Mouse (Mus musculus) heart, postnatal 14 days (tissue): Measurements from ENCODE around the gene Bcl9l. TPM values are rescaled to one million over a fixed set of nuclear protein-coding genes. Genes with fewer than 3 reads are reported as not detected.

Source experiments
- DNase-seq, 2 experiments: peaks; one replicate each; pipeline ENCODE4 v3.0.0; 2021 to 2022
- intact Hi-C: fragments of 180-260 bp; cut with DNase I; formaldehyde crosslinking; loops from one replicate; pipeline ENCODE4 v1.15.1; 2025
- total RNA-seq, 2 experiments: library from RNA; stranded (reverse); gene quantifications; 2 replicates each; pipeline ENCODE4 v1.2.3; 2021

Bcl9l gene
- total RNA-seq, 2 experiments from 2014 or later = 57.9 to 64.9 TPM

DNA sequence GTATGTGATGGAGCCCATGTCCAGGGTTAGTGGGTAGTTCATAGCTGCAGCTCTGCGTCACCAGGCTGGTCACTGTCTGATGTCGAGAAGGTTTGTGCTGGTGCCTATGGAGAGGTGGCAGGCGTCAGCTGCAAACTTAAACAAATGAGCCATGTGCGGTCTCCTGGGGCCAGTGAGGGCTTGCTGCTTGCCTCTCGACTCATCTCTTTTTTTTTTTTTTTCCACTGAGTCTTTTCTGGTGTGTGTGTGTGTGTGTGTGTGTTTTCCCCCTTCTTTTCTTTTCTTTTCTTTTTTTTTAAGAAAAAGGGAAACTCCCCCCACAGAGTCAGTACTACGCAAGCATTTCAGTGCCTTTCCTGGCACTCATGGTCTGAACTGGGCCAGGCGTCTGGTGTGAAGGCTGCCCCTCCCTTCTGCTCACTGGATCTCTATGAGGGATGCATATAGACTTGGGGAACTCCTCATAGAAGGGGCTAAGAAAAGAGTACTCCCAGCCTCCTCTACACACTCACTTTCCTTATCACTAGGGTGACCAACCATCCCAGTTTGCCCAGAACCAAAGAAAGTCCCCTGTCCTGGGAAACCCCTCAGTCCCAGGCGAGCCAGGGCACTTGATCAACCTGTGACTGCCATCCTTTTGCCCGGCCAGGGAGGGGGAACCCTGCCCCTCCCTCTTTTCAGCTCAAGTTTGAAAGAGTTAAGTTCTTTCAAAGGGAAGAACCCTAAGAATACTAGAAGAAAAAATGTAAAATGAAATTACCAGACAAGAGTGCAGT, 43.9 kb downstream of the Bcl9l start:
- intact Hi-C loops = loop anchor here (5.0 kb wide), 1 partner anchor 61 kb away; no protein-coding TSS in a partner anchor
- no peak for DNase-seq

DNA sequence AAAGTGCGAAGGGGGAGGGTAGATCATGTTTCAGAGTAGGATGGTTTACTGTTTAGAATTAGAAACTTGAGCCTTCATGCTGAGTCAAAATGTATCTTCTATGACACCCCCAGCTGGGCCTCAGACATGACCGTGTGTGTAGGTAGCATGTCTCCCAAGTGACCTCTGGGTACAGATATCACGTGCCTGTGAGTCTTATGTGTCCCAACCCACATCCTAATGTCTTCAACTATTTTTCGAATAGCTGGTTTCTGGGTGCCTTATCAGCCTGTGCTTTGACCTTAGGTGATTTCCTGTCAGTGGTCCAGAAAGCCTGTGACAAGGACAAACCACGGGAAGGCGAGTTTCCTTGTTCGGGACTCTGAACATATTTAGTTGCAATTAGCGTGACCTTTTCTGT, 45.7 kb downstream of the Bcl9l start:
- DNase-seq = no peak
- intact Hi-C loops = loop anchor here (5.0 kb wide), 1 partner anchor 59 kb away; no protein-coding TSS in a partner anchor

DNA sequence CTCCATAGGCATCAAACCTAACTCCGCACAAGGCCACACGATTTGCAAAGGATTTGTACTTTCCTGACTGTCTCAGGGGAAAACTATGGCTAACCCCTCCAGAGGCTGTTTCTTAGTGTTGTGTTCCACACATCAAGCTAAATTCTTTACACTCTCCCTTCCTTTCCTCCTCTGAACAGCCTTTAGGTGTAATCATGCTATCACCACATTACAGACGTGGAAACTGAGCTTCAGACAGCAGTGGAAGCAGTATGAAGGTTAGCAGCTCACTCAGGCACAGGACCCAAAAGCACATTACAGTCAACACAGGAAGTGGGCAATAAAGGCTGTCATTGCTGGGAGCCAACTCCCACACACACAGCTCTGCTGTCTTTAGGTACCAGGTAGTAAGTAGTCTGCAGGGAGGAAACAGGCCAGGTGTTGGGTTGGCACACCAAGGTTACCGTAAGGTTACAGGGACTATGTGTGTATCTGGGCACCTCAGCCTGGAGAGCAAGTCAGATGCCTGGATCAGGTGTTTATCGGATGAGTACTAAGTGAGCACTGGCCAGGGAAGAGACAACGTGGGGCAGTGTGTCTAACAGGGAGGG, 50.5 kb downstream of the Bcl9l start:
- DNase-seq = no peak
- intact Hi-C loops = no loop called here

DNA sequence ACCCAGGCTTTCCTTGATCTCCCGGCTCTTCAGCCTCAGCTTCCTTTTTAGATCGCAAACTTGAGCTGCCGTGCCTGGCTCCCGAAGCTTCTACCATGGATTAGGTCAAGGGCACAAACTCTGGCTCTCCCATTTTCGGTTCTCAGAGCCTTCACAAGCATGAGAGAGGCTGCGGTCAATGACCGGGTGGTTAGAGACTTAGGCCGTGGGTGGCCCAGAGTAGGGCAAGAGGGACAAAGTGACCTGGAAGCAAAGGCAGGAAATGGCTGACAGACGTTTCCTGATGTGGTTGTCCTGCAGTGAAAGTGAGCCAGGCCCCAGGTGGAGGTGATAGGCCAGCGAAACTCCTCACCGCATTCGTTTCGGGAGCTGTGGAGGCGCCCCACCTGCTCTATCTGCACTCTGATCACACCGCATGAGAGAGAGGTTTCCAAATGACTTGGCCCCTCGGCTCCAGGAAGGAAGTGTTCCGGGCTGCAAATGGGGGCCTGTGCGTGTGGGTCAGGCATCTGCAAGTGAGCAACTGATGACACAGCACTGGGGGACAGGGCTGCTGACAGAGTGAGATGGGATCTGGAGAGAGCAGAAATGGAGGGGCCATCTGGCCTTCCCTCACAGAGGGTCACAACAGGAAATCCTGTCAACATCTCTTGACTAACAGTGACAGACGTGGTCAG, 55.1 kb downstream of the Bcl9l start:
- intact Hi-C loops = no loop called here
- no peak for DNase-seq

DNA sequence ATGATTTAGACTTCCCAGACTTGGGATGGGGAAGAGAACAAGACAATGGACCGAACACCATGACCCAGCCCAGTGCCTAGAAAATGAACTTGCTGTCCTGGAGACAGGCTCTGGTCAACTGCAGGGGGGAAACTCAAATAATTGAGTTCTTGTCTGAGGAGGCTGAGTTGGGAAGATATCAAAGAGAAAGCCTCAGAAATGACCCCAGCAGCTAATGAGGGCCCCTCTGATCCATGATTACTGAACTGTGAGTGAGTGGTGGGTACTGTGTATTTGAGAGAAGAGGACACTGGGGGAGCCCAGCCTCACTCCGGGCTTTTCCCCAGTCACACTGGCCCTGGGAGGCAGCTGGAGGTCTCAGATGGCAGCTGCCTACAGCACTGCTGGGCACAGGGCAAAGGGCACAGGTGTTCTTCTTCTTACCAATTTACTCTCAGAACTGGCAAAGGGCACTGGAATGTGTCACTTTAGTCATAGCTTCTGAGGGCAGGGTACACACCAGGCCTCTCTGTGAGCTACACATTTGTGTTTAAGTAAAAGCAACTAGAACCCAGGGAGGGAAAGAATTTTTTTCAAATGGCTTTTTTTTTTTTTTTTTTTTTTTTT, 57.3 kb downstream of the Bcl9l start:
- no peak for DNase-seq
- intact Hi-C loops = no loop called here

DNA sequence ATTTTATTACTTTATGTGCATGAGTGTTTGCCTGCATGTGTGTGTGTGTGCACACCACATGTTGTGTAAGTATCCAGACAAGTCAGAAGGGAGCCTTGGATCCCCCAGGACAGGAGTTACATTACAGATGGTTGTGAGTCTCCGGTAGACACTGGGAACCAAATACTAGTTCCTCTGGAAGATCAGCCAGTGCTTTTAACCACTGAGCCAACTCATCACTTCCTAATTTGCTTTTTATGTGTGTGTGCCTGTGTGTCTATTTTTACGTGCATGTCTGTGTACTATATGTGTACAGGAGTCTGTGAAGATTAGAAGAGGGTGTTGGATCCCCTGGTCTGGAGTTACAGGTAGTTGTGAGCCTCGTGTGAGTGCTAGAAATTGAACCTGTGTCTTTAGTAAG, 58.1 kb downstream of the Bcl9l start:
- DNase-seq = no peak
- intact Hi-C loops = no loop called here

DNA sequence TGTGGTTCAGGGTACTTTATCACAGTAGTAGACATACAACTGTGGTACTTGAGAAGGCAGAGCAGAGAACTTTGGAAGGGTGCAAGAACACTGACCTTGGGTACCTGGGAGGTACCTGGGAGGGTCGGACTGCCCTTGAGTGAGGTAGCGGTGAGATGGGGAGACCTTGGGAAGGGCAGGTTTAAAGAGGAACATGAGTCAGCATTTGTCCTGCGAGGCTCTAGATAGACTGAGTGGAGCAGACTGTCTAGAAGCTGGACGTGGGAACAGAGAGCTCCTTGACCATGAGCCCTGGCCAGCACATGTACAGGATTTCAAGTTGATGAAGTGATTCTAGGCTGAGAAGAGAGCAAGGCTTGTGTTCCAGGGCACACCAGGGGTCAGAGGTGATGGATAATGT, 59.7 kb downstream of the Bcl9l start:
- DNase-seq = no peak
- intact Hi-C loops = no loop called here

DNA sequence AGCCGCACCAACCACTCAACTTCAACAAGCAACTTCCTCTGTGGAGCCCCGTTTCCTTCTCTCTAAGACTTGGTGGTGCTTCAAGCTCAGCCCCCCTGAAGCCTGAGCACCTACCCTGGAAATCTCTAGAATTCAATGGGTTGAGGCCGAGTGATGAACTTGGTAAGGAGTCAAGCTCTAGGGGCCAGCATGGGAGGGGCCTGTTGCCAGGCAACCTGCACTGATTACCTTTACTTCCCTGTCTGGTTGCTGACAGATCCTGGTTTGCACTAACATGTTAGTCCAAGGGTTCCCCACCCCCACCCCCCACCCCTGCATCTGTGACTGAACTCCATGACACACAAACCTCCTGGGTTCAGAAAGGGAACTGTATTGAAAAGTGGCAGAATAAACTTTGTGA, 62.4 kb downstream of the Bcl9l start:
- no peak for DNase-seq
- intact Hi-C loops = no loop called here

DNA sequence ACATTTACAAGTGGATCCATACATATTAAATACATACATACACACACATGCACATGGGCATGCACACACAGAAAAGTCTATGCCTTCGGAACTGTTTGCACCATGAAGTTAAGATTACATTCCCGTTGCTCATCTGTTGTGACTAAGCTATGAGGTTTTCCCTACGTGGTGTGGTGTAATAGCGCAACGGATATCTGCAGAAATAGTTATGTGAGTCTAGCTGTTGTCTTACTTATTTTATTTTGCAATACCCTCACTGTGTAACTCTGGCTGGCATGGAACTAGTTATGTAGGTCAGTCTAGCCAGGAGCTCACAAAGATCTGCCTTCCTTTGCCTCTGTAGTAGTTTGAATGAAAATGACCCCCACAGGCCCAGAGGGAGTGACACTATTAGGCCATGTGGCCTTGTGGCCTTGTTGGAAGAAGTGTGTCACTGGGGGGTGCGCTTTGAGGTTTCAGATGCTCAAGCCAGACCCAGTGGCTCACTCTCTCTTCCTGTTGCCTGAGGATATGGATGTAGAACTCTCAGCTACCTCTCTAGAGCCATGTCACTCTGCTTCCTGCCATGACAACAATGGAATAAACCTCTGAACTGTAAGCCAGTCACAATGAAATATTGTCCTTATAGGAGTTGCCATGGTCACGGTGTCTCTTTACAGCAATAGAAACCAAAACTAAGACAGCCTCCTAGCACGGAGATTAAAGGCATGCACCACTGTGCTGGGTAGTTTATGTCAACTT, 66.0 kb downstream of the Bcl9l start:
- intact Hi-C loops = no loop called here
- no peak for DNase-seq

DNA sequence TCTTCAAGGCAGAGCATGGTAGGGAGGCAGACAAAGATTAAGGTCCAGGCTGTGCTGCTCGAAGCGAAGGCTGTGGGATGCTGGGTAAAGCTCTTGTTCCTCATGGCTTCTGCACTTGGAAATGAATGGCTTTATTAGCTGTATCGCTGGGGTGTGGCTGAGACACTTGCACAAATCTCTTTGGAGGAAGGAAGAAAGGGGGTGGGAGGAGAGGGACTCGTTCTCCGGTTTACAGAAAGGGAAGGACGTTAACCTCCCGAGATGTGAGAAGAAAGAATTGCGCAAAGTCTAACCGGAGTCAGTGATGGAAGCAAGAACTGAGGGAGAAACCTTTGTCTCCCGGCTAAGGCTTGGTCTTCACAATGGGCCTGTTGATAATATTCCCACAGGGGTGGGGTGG, 68.5 kb downstream of the Bcl9l start:
- no peak for DNase-seq
- intact Hi-C loops = no loop called here

DNA sequence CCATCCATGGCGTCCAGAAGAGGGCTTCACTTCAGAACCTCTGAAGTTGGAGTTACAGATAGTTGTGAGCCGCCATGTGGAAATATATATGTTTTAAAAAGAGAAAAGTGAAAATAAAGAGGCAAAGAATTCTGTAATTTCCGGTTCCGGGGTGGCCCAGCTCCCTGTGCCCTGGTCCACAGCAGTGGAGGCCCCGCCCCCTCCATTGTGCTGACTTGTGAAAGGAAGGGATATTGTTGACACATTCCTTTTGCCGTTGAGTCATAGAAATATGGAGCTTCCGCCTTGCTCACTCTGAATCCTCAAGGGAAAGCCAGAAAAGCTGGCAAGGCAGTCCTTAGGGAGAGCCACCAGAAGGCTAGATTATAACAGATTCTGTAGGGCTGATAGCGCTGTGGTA, 69.5 kb downstream of the Bcl9l start:
- peak; percentile 21 to 43 for DNase-seq
- intact Hi-C loops = no loop called here

Other genes starting within 250 kb of the Bcl9l start
- 10 to 100 TPM; 26.4 to 31.2 TPM for gene Cbl, start 248.8 kb upstream of the Bcl9l start, total RNA-seq
- gene Ccdc153, start 242.1 kb upstream of the Bcl9l start, total RNA-seq = 1 to 10 TPM in 1 of 2 experiments, not detected in 1; 1.1 TPM
- 1 to 10 TPM; 2.0 to 2.8 TPM for gene Pdzd3, start 231.4 kb upstream of the Bcl9l start, total RNA-seq
- 10 to 100 TPM; 17.3 TPM for gene Nlrx1, start 214.2 kb upstream of the Bcl9l start, total RNA-seq
- gene Abcg4, start 194.2 kb upstream of the Bcl9l start, total RNA-seq = under 1 TPM; 0.72 to 0.73 TPM
- 10 to 100 TPM; 11.0 to 11.4 TPM for gene Hinfp, start 177.2 kb upstream of the Bcl9l start, total RNA-seq
- gene C2cd2l, start 162.5 kb upstream of the Bcl9l start, total RNA-seq = 10 to 100 TPM; 15.8 to 16.6 TPM
- gene Dpagt1, start 156.8 kb upstream of the Bcl9l start, total RNA-seq = 10 to 100 TPM; 18.8 to 21.0 TPM
- gene H2afx, start 148.1 kb upstream of the Bcl9l start, total RNA-seq = 10 to 100 TPM; 21.6 to 35.0 TPM
- 10 to 100 TPM; 44.4 to 46.8 TPM for gene Hmbs, start 138.6 kb upstream of the Bcl9l start, total RNA-seq
- 10 to 100 TPM; 17.8 to 19.5 TPM for gene Vps11, start 121.2 kb upstream of the Bcl9l start, total RNA-seq
- 10 to 100 TPM; 38.9 to 52.1 TPM for gene Hyou1, start 103.3 kb upstream of the Bcl9l start, total RNA-seq
- 10 to 100 TPM; 29.6 to 31.0 TPM for gene Slc37a4, start 86.0 kb upstream of the Bcl9l start, total RNA-seq
- gene Rps25, start 75.7 kb upstream of the Bcl9l start, total RNA-seq = 100 to 1,000 TPM; 728 to 854 TPM
- gene Trappc4, start 75.2 kb upstream of the Bcl9l start, total RNA-seq = 10 to 100 TPM; 32.1 to 35.8 TPM
- gene Ccdc84, start 64.3 kb upstream of the Bcl9l start, total RNA-seq = 10 to 100 TPM; 11.4 to 11.9 TPM
- not detected for gene Foxr1, start 41.7 kb upstream of the Bcl9l start, total RNA-seq
- not detected for gene Upk2, start 27.8 kb upstream of the Bcl9l start, total RNA-seq
- under 1 TPM; 0.12 to 0.20 TPM for gene Cxcr5, start 79.1 kb downstream of the Bcl9l start, total RNA-seq
- gene Ddx6, start 122.1 kb downstream of the Bcl9l start, total RNA-seq = 10 to 100 TPM; 92.0 to 94.3 TPM
- gene Treh, start 190.4 kb downstream of the Bcl9l start, total RNA-seq = not detected